Mouse (Mus musculus): ENCODE data around the gene Sh2d3c.

GRCm38 (mm10) chr2:32737008-32737407 is 16.2 kb downstream of the Sh2d3c start:
- TF ChIP-seq POLR2AphosphoS5 (IDR thresholded peaks at IDR 0.05; ENCODE audit: insufficient replicate concordance, low read depth, low read length): no peak
- TF ChIP-seq CTCF (IDR thresholded peaks at IDR 0.05; ENCODE audit: low read depth, low read length): no peak
- TF ChIP-seq GATA1 (IDR thresholded peaks at IDR 0.05; ENCODE audit: borderline replicate concordance, low read length): no peak
- TF ChIP-seq TAL1 (conservative IDR thresholded peaks at IDR 0.05; ENCODE audit: low read depth, low read length): no peak
- no peak for TF ChIP-seq GATA2 (IDR thresholded peaks at IDR 0.05; ENCODE audit: borderline replicate concordance, low read depth, low read length)

Data from G1E (cell line).